Mouse (Mus musculus): ENCODE measurements around the gene Myzap. TPM values are rescaled to one million over a fixed set of nuclear protein-coding genes. Genes with fewer than 3 reads are reported as not detected.

The Myzap gene
- total RNA-seq, 2 experiments from 2014 or later = 1.0 to 1.1 TPM

- no peak for DNase-seq (ENCODE audit: low spot score in 2 of 2)
These were observed 12.9 kb upstream of the Myzap start for GRCm38 (mm10) chr9:71604914-71605635.

- DNase-seq (ENCODE audit: low spot score in 2 of 2) = no peak
These were observed 7.7 kb upstream of the Myzap start for GRCm38 (mm10) chr9:71599861-71600260.

DNA sequence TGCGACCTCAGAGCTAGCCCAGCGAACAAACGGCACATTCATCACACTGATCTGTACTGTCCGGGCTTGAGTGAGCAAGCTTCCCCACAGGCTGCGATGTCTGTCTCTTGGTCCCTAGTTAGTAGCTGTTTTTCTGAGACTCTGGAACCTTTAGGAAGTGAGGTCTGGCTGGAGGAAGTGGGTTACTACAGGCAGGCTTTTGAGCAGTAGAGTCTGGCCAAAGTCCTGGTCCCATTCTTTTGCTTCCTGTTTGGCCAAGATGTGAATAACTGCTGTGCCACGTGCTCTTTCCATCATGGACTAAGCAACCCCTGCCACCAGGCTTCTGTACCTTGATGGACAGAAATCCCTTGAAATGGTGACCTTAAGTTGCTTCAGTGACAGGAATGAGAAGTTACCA, 4.7 kb upstream of the Myzap start:
- DNase-seq (ENCODE audit: low spot score in 2 of 2) = no peak

DNA sequence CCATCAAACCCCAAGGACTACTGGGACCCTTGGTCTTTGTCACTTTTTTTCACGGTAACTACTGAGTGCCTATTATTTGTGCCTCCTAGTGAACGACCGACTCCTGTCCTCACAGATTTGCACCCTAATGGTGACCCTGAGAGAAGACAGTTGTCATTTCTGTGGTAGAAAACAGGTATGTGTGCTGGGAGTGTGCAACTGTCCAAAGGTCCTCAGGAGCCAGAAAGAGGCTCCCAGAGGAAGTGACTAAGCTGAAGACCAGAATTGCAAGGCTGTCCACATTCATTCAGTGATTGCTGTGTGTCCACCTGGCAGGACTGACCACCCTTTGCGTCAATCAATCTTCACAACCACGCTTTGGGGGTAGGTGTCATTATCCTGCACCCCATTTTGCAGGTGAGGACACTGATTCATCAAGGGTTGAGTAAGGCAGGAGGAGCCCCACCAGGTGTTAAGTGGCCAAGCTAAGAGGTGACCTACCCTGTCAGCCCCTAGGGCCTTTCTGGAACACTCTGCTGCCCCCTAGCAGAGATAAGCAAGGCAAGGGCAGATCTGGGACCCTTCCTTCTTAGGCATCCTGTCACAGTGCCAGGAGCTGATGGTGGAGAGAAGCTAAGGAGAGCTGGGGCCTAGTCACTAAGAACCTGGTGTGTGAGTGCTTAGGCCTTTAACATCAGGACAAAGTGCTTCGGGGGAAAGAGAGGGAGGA, 571 bp upstream of the Myzap start:
- no peak for DNase-seq (ENCODE audit: low spot score in 2 of 2)

DNA sequence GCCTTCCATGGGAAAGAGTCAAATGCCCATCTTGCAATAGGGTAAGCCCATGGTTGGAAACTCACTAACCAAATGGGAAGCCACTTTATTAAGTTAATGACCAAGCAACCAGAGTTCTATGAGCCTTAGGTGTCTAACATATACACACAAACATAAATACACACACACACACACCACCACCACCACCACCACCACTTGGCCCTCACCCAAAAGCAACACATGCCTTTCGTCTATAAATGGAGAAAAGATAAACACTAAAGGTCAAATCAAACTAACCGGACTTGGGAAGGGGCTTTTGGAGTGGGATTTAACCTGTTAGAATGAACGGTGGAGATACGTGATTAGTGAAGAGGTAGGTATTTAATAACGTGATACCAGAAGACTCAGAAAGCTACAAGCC, 1.1 kb downstream of the Myzap start:
- no peak for DNase-seq (ENCODE audit: low spot score in 2 of 2)

DNA sequence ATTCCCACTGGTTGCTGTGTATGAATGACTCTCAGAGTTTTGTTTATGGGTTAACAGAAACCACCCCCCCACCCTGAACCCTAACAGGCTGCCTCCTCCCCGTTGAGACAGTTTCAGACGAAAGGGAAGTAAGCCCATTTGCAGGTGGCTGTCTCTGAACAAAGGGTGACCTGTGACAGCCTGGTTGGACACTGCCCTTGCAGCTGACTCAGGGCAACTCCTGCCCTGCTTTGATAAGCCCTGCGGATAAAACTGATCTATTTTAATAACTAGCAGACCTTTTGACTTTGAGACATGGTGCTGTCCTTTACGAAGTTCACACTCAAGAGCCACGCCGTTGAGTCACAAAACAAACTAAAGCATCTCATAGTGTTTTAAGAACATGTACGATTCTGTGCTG, 2.4 kb downstream of the Myzap start:
- no peak for DNase-seq (ENCODE audit: low spot score in 2 of 2)

DNA sequence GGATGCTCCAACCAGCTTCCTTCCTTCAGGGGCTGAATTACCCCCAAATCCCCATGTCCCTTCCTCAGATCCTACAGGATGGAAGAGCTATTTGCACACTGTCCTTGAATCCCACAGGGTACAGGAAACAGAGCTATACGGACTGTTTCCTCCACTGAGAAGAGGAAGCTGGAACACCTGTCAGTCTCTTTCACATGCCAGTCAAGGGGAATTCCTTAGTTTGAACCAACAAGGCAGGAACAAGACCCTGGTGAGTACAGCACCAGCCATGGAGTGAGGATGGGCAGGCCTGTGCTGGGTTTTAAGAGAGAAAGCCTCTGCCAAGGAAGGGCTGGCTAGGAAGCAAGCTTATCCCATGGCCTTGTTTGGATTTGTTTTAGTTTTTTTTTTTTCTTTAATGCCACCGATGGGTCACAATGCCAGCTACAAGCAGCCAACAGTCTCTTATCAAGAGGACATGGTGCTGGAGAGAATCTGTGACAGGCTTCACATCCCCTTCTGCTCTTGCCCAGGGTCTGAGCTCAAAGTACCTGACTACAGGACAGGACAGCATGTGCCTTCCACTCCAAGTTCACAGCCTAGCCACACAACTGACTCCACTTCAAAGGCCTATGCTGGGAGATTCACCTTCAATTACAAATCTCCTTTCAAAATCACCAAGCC, 3.1 kb downstream of the Myzap start:
- no peak for DNase-seq (ENCODE audit: low spot score in 2 of 2)

- no peak for DNase-seq (ENCODE audit: low spot score in 2 of 2)
These were observed 5.8 kb downstream of the Myzap start for GRCm38 (mm10) chr9:71586408-71586807.

- no peak for DNase-seq (ENCODE audit: low spot score in 2 of 2)
These were observed 9.4 kb downstream of the Myzap start for GRCm38 (mm10) chr9:71582771-71583170.

GRCm38 (mm10) chr9:71578896-71579564, 13.1 kb downstream of the Myzap start:
- peak; percentile 16 to 41 for DNase-seq (ENCODE audit: low spot score in 2 of 2)

GRCm38 (mm10) chr9:71574440-71574839, 17.7 kb downstream of the Myzap start:
- DNase-seq (ENCODE audit: low spot score in 2 of 2) = no peak

DNA sequence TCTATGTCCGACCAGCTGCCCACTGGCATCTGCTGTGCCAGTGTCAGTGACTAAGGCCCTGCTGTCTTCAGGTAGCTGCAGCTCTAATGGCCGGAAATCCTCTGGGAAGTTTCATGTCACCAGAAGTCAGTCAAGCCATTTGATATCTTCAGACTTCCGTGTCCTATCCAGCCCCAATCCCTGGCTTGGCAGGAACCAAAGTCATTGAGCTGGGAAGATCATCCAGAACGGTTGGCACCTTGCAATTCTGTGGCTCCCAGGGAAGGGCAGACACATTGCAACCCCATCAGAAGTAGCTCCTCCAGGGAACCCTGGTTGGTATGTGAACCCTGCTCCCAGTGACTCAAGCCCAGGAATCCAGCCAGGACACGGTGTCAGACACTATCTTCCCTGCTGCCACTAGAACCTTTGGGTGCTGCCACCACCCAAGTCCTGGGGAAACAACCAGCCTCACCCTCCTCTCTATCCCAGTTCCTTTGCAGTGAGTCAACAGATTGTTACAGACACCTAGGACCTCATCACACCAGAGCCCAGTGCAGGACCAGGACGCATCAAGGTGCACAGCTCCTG, 18.3 kb downstream of the Myzap start:
- no peak for DNase-seq (ENCODE audit: low spot score in 2 of 2)

DNA sequence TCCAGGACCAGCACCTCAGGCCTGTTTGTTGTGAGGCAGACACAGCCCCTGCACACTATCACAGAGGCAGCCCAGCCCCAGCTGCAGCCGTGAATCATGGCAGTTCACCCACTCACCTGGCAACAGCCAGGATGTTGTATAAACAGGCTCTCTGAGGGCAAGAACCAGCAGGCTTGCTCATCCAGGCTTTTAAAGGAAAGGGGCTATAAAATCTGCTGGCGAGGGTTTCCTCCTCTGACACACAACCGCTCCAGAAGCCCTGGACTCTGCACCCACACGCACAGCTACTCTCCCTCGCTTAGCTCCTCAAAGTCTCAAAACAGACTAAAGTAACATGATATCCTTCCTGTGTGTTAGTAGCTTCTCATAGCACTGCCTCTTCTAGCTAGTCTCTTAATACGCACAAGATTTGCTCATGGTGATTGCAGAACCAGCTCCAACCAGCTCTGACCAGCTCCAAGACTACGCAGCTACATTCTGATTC, 21.0 kb downstream of the Myzap start:
- no peak for DNase-seq (ENCODE audit: low spot score in 2 of 2)

DNA sequence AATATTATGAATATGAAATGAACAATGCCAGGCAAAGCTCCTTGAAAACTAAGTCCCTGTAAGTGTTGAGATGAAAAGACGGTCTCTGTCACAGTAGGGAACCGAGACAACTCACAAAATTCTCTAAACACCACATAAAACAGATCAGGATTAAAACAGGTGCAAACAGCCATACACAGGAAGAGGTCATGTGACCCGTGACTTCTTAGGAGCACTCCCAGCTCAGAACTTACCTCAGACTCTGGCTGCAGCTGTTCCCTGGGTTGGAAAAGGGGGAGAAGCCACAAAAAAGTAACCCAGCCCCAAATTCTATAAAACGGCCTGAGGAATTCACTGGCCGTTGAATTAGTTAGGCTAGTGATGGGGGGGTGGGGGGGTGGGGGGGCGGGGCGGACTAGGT, 22.0 kb downstream of the Myzap start:
- DNase-seq (ENCODE audit: low spot score in 2 of 2) = no peak

- DNase-seq (ENCODE audit: low spot score in 2 of 2) = no peak
These were observed 23.7 kb downstream of the Myzap start for GRCm38 (mm10) chr9:71568323-71568942.

- no peak for DNase-seq (ENCODE audit: low spot score in 2 of 2)
These were observed 24.8 kb downstream of the Myzap start for GRCm38 (mm10) chr9:71567391-71567790.

GRCm38 (mm10) chr9:71566763-71567162, 25.4 kb downstream of the Myzap start:
- no peak for DNase-seq (ENCODE audit: low spot score in 2 of 2)

DNA sequence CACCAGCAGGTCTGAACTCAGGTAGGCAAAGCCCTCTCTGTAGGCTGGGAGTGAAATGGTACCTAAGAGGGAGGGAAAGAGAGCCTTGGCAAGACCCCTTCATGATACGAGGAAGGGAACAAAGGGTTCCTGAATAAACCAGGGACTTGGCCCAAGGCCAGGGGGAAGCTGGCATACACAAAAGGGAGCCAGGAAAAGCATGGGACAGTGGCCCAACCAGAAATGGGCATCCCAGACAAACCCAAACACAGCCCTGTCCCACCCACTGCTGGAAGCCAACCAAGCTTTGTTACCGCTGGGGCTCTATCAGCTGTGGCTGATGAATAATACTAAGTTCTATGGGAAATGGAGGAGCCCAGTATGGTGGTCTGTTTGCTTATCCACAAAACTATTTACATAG, 34.4 kb downstream of the Myzap start:
- peak; percentile 40 to 45 for DNase-seq (ENCODE audit: low spot score in 2 of 2)

GRCm38 (mm10) chr9:71554001-71554400, 38.2 kb downstream of the Myzap start:
- no peak for DNase-seq (ENCODE audit: low spot score in 2 of 2)

GRCm38 (mm10) chr9:71550176-71550575, 42.0 kb downstream of the Myzap start:
- DNase-seq (ENCODE audit: low spot score in 2 of 2) = no peak
